11 mouse cellular contexts compared by ENCODE assay signal in genomic region chr2:44060716-44061115, GRCm38 (mm10).
DNase-seq lines count a peak whose midpoint lies in the region; ATAC-seq and TF ChIP-seq lines count a peak whose summit lies in the region.
"Had no signal": no experiment of that assay in that cellular context is flagged by ENCODE, and none has a peak within 500 bp of the region (broad histone marks: within the 10 kb centered on the region; RNA-seq: fewer than 3 reads in every experiment).

No protein-coding gene starts in this region.

- H3K27ac ChIP-seq in forebrain, embryonic 10.5 days, result 0 out of 2 replicates have a peak overlapping the region, but pooled peaks have one; percentile 5
- no peak overlapping the region for H3K27ac ChIP-seq in forebrain, embryonic 11.5 days (ENCODE audit: low read depth, low read length)
- H3K27ac ChIP-seq in forebrain, embryonic 16.5 days (ENCODE audit: low read length), result no peak overlapping the region
- H3K27ac ChIP-seq: heart, embryonic 10.5 days; limb, embryonic 15.5 days had no signal

- H3K9ac ChIP-seq in forebrain, embryonic 11.5 days (ENCODE audit: low read length), result no peak overlapping the region
- H3K9ac ChIP-seq in forebrain, embryonic 16.5 days (replicated peaks; ENCODE audit: low read depth, low read length), result no peak overlapping the region
- H3K9ac ChIP-seq: limb, embryonic 15.5 days had no signal

- no peak for DNase-seq in forebrain, embryonic 10.5 days (ENCODE audit: extremely low spot score, low spot score)
- no peak for DNase-seq in forebrain, embryonic 11.5 days (ENCODE audit: low spot score)
- peak; percentile 17 to 21 for DNase-seq in left cerebral cortex, adult 18-20 months (ENCODE audit: low spot score in 2 of 2)
- DNase-seq in left cerebral cortex, postnatal 4 days, result no peak
- DNase-seq in Patski (ENCODE audit: low read depth, low spot score), result no peak
- no peak for DNase-seq in testis, postnatal 14 days (ENCODE audit: low spot score)
- no peak for DNase-seq in spleen, postnatal 4 days (ENCODE audit: low spot score in 2 of 2)

- in situ Hi-C loops in Patski (cut with MboI; ENCODE audit: low pct_unique_long_range_greater_than_20kb), result no loop called here

- intact Hi-C loops in left cerebral cortex, postnatal 4 days (cut with DNase I), result no loop called here

- H3K4me2 ChIP-seq in forebrain, embryonic 11.5 days (ENCODE audit: low read depth, low read length, severe bottlenecking), result no peak overlapping the region
- H3K4me2 ChIP-seq in forebrain, embryonic 16.5 days (ENCODE audit: low read length), result no peak overlapping the region
- H3K4me2 ChIP-seq: limb, embryonic 15.5 days had no signal

- no peaks in the 10 kb centered on the region for H3K9me3 ChIP-seq in forebrain, embryonic 10.5 days
- H3K9me3 ChIP-seq in forebrain, embryonic 11.5 days (ENCODE audit: control insufficient read depth, low read length), result no peaks in the 10 kb centered on the region
- H3K9me3 ChIP-seq in forebrain, embryonic 16.5 days (ENCODE audit: control insufficient read depth, low read length), result no peaks in the 10 kb centered on the region
- H3K9me3 ChIP-seq: heart, embryonic 10.5 days; limb, embryonic 15.5 days had no signal

- H3K4me1 ChIP-seq in forebrain, embryonic 10.5 days, result peaks cover 8% of the 10 kb centered on the region
- no peaks in the 10 kb centered on the region for H3K4me1 ChIP-seq in forebrain, embryonic 11.5 days (replicated peaks; ENCODE audit: control insufficient read depth, insufficient read depth, low read length)
- H3K4me1 ChIP-seq in forebrain, embryonic 16.5 days (replicated peaks; ENCODE audit: control insufficient read depth, insufficient read depth, low read length), result no peaks in the 10 kb centered on the region
- H3K4me1 ChIP-seq: heart, embryonic 10.5 days had no signal

- H3K4me3 ChIP-seq in forebrain, embryonic 10.5 days, result no peak overlapping the region
- H3K4me3 ChIP-seq in forebrain, embryonic 11.5 days (ENCODE audit: low read depth, low read length), result no peak overlapping the region
- H3K4me3 ChIP-seq in forebrain, embryonic 16.5 days (replicated peaks; ENCODE audit: low read length), result no peak overlapping the region
- H3K4me3 ChIP-seq: heart, embryonic 10.5 days; limb, embryonic 15.5 days had no signal

- CTCF ChIA-PET in Patski (lab: Charles Lee), result no interaction called here

- peak; percentile 13 for TF ChIP-seq CTCF in Patski (IDR thresholded peaks at IDR 0.05)

- H3K36me3 ChIP-seq in forebrain, embryonic 10.5 days (replicated peaks), result no peaks in the 10 kb centered on the region
- H3K36me3 ChIP-seq in forebrain, embryonic 11.5 days (ENCODE audit: control insufficient read depth, insufficient read depth, low read length), result no peaks in the 10 kb centered on the region
- H3K36me3 ChIP-seq in forebrain, embryonic 16.5 days (ENCODE audit: control insufficient read depth, insufficient read depth), result no peaks in the 10 kb centered on the region
- H3K36me3 ChIP-seq: heart, embryonic 10.5 days; limb, embryonic 15.5 days had no signal

- 58% methylated on average over 8 of the region's 8 CpGs for WGBS in forebrain, embryonic 10.5 days
- 54% methylated on average over 8 of the region's 8 CpGs for WGBS in forebrain, embryonic 11.5 days
- WGBS in forebrain, embryonic 16.5 days, result 38% methylated on average over 8 of the region's 8 CpGs

- POLR2A ChIA-PET in Patski (lab: Charles Lee), result no interaction called here

- ATAC-seq in forebrain, embryonic 11.5 days (replicated peaks; ENCODE audit: low FRiP score), result no peak
- ATAC-seq in Patski, result no peak
- ATAC-seq in forebrain, embryonic 16.5 days, result 0 out of 2 replicates have a peak, but pooled peaks have one; percentile 59
- ATAC-seq: inflammation-experienced regulatory T-cells, adult 6 months had no signal

- no peaks in the 10 kb centered on the region for H3K27me3 ChIP-seq in forebrain, embryonic 10.5 days (ENCODE audit: poor library complexity, severe bottlenecking)
- H3K27me3 ChIP-seq in forebrain, embryonic 11.5 days (ENCODE audit: control insufficient read depth, insufficient read depth, low read length), result no peaks in the 10 kb centered on the region
- no peaks in the 10 kb centered on the region for H3K27me3 ChIP-seq in Patski
- no peaks in the 10 kb centered on the region for H3K27me3 ChIP-seq in forebrain, embryonic 16.5 days (replicated peaks; ENCODE audit: control insufficient read depth, insufficient read depth, low read length)
- H3K27me3 ChIP-seq: limb, embryonic 15.5 days had no signal

Comparison
In these comparisons a context has a peak if more than half of its experiments do, and no peak if none do; other contexts are left out.
1. DNase-seq: peak in left cerebral cortex, adult 18-20 months (2 of 2); none in forebrain, embryonic 10.5 days (single experiment), forebrain, embryonic 11.5 days (single experiment), left cerebral cortex, postnatal 4 days (single experiment), Patski (single experiment), testis, postnatal 14 days (single experiment) and spleen, postnatal 4 days (0 of 2).